Mouse (Mus musculus) forelimb bud, embryonic 11.5 days (tissue): ENCODE results near the gene Pdzrn3.
A peak's percentile ranks its signal among the peaks of the same experiment; 100 is the strongest.

Experiments used
- DNase-seq: peaks from one replicate; pipeline ENCODE4 v3.0.0-alpha.2; 2012; ENCODE audit warnings: low read depth, low spot score

Pdzrn3 gene

GRCm38 (mm10) chr6:101327741-101328140 lies 50.0 kb downstream of the Pdzrn3 start:
- DNase-seq, result no peak

- no peak for DNase-seq
These were observed 50.5 kb downstream of the Pdzrn3 start for GRCm38 (mm10) chr6:101327196-101327595.

GRCm38 (mm10) chr6:101325842-101326639 lies 51.7 kb downstream of the Pdzrn3 start:
- no peak for DNase-seq

- DNase-seq, result no peak
These were observed 55.1 kb downstream of the Pdzrn3 start for GRCm38 (mm10) chr6:101322580-101322979.

- no peak for DNase-seq
These were observed 57.3 kb downstream of the Pdzrn3 start for GRCm38 (mm10) chr6:101320386-101320785.

GRCm38 (mm10) chr6:101319374-101319967 lies 58.2 kb downstream of the Pdzrn3 start:
- no peak for DNase-seq

- no peak for DNase-seq
These were observed 59.2 kb downstream of the Pdzrn3 start for GRCm38 (mm10) chr6:101318530-101318929.

GRCm38 (mm10) chr6:101311446-101311845 lies 66.3 kb downstream of the Pdzrn3 start:
- no peak for DNase-seq

GRCm38 (mm10) chr6:101310491-101310890 lies 67.2 kb downstream of the Pdzrn3 start:
- DNase-seq, result no peak

- DNase-seq, result no peak
These were observed 69.6 kb downstream of the Pdzrn3 start for GRCm38 (mm10) chr6:101307964-101308531.

- no peak for DNase-seq
These were observed 70.9 kb downstream of the Pdzrn3 start for GRCm38 (mm10) chr6:101306834-101307233.

GRCm38 (mm10) chr6:101305543-101305942 lies 72.2 kb downstream of the Pdzrn3 start:
- DNase-seq, result no peak

- no peak for DNase-seq
These were observed 73.5 kb downstream of the Pdzrn3 start for GRCm38 (mm10) chr6:101303959-101304738.

GRCm38 (mm10) chr6:101303501-101303900 lies 74.2 kb downstream of the Pdzrn3 start:
- DNase-seq, result no peak

GRCm38 (mm10) chr6:101301154-101301553 lies 76.5 kb downstream of the Pdzrn3 start:
- no peak for DNase-seq

GRCm38 (mm10) chr6:101299434-101299833 lies 78.3 kb downstream of the Pdzrn3 start:
- DNase-seq, result no peak

GRCm38 (mm10) chr6:101297563-101298520 lies 79.9 kb downstream of the Pdzrn3 start:
- DNase-seq, result no peak

- no peak for DNase-seq
These were observed 80.7 kb downstream of the Pdzrn3 start for GRCm38 (mm10) chr6:101296997-101297396.

GRCm38 (mm10) chr6:101296280-101296679 lies 81.4 kb downstream of the Pdzrn3 start:
- peak; percentile 67 for DNase-seq

GRCm38 (mm10) chr6:101293036-101293572 lies 84.6 kb downstream of the Pdzrn3 start:
- peak; percentile 75 for DNase-seq

GRCm38 (mm10) chr6:101291944-101292343 lies 85.8 kb downstream of the Pdzrn3 start:
- DNase-seq, result no peak
